Mouse (Mus musculus): ENCODE results near the gene Tenm3.

The Tenm3 gene

DNA sequence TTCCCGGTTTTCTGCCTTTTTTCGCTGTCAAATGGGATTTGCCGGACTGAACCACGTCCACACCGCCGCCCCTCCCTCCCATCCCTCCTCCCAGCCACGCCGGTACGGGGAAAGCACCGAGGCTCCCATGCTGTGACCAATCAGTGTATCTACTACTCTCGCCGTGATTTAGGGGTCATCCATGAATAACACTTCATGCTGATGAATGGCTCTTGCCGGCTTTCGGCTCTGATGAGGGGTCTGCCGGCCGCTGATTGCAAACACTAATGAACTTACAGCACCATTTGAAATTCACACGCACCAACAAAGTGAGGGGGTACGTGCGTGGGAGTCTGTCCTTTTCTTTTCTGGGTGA lies at the start of gene Tenm3:
Tenm3 (minus strand) TSS at position 21 of the 355 bp plus-strand sequence.
- peak; percentile 84 for DNase-seq

- DNase-seq, result peak; percentile 30
Measured at GRCm38 (mm10) chr8:48890216-48890765, 46.5 kb upstream of the Tenm3 start.

- DNase-seq, result no peak
Measured at GRCm38 (mm10) chr8:48884270-48884669, 40.5 kb upstream of the Tenm3 start.

GRCm38 (mm10) chr8:48880585-48880984 lies 36.8 kb upstream of the Tenm3 start:
- DNase-seq, result no peak

DNA sequence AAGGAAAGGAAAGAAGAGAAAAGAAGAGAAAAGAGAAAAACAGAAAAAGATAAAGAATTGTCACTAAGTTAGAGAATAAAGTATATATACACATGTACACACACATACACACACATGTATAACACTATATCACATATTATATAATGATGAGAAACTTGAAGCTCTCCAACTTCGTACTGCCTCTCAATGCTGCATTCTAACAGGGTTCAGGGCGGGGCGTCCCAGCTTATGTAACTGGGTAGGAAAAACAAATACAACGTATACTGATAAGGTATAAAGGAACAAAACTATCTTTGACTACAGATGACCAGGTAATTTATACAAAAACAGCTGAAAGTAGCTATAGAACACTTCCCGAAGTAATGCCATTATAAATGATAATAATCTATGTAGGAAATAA lies 22.2 kb upstream of the Tenm3 start:
- no peak for DNase-seq

DNA sequence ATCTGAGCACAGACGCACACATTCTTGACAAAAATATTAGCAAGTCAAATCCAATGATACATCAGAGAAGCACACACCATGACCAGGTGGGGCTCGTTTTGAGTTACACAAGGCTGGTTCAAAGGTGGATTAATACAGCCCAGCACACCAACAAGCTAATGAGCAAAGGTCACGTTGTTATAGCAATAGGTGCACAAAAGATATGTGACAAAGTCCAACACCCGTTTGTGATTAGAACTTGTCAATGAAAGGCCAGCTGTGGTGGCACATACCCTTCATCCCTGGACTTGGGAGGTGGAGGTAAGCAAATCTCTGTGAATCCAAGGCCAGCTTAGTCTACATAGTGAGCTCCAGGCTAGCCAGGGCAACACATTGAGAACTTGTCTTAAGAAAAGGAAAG lies 21.7 kb upstream of the Tenm3 start:
- no peak for DNase-seq

- peak; percentile 85 for DNase-seq
Measured at GRCm38 (mm10) chr8:48850223-48851010, 6.7 kb upstream of the Tenm3 start.

DNA sequence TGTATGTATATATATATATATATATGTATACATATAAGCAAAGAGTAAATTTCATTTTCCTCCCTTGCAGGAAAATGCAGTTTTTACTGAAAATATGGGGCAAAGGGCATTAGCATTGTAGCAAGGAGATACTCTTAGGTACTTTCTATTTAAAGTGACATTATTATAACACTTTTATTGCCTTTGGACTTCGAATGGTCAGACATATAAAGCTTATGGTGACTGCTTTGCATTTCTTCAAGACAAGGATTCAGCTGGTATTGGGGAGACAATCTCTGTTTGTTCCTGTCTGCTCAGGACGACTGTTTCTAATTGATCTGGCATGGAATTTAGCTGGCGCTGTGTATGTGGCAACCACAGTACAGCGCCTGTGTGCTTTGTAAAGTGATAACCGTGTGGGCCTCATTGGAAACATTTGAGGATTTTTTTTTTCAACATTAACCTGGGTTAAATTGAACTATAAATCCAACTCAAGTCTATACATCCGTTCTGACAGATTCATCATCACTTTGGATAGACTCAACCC lies 5.4 kb upstream of the Tenm3 start:
- no peak for DNase-seq

GRCm38 (mm10) chr8:48844961-48845360 lies 1.2 kb upstream of the Tenm3 start:
- no peak for DNase-seq

- peak; percentile 43 for DNase-seq
Measured at GRCm38 (mm10) chr8:48844370-48844905, 687 bp upstream of the Tenm3 start.

GRCm38 (mm10) chr8:48842991-48843930 lies 490 bp downstream of the Tenm3 start:
- peak; percentile 89 for DNase-seq

- no peak for DNase-seq
Measured at GRCm38 (mm10) chr8:48842516-48842990, 1.2 kb downstream of the Tenm3 start.

DNA sequence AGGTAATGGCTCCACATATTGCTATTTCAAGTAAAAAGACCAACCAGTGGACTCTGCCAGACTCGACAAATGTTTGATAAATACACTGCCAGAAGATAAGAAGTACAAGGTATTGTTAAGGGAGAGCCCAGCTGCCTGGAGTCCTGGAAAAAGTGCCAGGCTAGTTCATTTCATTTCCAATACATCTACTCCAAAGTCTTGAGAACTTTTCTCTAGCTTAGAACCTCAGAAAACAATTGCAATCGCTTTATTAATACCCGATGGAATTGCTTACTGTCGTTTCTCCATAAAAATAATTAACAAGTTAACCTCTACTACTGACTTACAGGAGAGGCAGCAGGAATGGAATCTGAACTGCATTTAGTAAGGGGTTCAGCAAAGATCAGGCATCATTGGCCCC lies 1.7 kb downstream of the Tenm3 start:
- DNase-seq, result no peak

- DNase-seq, result no peak
Measured at GRCm38 (mm10) chr8:48835745-48836144, 8.0 kb downstream of the Tenm3 start.

DNA sequence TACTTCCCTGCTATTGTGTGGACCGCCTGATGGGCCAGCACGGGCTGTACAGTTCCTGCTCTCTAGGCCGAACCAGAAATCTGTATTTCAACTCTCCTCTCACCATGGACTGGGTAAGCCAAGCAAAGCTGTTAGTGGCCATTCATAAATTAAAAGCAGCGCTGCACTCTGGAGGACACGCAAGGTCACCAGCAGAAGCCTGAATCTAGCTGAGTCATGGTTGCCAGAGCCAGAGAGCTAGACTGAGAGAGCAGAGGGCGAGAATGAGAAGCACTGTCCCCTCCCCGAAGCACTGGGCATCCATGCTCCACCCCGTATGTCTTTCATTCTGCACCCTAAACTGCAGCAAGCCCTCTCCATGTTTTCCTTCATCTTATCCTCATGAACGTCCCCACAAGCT lies 16.3 kb downstream of the Tenm3 start:
- peak; percentile 56 for DNase-seq

DNA sequence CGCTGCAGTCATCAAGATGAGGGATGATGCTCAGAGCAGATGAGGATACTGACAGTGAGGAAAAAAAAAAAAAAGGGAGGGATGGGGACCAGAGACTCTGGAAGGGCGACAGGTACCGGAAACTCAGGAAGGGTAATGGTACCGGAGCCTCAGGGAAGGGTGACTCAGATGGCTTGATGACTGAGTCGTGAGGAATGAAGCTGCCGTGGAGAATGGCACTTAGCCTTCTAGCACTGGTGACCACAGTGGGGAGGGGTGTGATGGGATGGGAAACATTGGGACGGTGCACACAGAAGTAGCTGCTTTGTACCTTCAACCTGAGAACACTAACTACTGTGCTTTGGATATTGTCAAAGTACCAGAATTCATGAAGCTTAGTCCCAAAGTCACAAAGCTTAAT lies 18.1 kb downstream of the Tenm3 start:
- DNase-seq, result no peak

- DNase-seq, result no peak
Measured at GRCm38 (mm10) chr8:48822291-48822690, 21.5 kb downstream of the Tenm3 start.

DNA sequence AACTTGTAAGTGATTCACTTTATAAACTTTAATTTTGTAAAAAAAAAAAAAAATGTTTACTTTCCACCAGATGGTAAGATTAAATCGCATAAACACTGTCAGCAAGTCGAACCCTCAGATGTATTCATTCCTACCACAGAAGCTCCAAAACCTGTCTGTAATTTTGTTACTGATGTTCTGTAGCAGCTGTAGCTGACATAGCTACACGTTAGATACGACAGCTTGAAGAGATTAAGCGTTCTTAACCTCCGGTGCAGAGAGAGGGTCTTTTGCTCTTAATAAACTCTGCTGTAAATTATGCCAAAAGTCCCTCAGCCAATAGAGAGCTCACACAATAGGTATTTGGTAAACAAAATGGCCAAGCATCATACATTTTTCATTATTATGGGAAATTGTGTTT lies 23.8 kb downstream of the Tenm3 start:
- DNase-seq, result no peak

- DNase-seq, result no peak
Measured at GRCm38 (mm10) chr8:48819348-48819747, 24.4 kb downstream of the Tenm3 start.

DNA sequence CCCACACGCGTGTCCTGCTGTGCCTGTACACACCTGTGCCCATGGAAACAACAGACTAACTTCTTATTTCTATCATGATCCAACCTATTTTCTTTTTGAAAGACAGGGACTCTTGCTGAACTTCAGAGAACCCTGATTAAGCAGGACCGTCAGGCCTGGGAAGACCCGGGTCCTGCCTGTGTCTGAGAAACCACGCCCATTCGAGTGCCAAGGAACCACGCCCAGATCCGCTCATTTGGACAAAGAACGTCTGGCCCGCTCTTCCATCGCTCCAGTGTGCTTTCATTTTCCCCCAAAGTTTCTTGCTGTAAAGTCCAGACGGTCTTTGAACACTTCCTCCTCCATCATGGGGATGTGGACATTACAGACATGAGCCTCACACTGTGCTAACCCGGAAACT lies 26.8 kb downstream of the Tenm3 start:
- no peak for DNase-seq

DNA sequence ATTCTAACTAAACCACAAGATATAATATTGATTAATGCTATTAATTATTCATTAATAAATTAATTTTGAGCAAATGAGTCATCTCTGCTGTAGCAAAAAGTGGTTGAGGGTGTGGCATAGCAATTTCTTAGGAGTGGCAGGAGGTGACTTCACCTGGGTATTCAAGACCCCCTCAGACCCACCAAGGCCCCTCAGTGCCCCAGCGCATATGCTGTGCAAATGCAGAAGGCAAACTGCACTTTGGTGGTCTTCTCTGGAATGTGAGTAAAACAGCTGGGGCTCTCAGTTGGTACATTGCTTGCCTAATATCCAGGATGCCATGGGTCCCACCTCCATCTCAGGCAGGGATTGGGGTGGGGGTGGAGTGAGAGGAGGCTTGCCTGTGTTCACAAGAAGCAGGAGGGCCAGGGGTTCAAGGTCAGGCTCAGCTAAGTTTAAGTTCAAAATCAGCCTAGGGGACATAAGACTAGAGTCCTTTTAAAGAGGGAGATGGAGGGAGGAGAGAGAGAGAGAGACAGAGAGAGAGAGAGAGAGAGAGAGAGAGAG lies 31.5 kb downstream of the Tenm3 start:
- DNase-seq, result no peak

- no peak for DNase-seq
Measured at GRCm38 (mm10) chr8:48810615-48811014, 33.1 kb downstream of the Tenm3 start.

DNA sequence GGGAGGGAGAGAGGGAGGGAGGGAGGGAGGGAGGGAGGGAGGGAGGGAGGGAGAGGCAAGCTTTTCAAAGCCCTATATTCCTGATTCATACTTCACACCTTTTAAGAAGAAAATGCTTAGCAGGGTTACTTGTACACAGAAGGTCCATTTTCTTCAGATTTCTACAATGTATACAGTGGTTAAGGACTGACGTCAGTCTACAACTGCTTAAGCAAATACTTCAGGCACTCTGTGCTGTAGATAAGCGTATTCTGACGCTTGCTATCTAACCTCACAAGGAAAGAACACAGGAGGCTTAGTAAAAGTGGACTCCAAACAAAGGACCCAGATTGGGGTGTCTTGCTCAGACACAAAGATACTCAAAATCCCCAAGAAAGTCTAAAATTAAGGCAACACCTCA lies 34.6 kb downstream of the Tenm3 start:
- DNase-seq, result no peak

Measured in retina, postnatal 1 day (tissue).